Mouse (Mus musculus): ENCODE measurements around the gene Atp13a1. TPM values are rescaled to one million over a fixed set of nuclear protein-coding genes. Genes with fewer than 3 reads are reported as not detected.

Gene Atp13a1
- polyA plus RNA-seq, 1 experiment from 2014 or later, result 48.0 TPM

DNA sequence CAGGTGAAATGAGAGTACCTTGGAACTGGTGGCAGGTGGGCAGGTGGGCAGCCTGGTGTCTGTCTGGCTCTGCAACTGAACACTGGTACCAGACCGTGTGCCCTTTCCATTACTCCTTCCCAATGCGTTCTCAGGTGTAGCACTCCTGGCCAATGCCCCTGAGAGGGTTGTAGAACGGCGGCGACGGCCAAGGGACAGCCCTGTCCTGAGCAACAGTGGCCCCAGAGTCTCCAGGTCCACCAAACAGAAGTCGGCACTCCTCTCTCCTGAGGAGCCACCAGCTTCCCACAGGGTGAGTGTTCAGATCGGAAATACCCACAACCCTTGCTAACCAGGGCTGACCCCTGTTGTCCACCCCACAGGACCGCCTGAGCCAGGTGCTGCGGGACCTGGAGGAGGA lies 14.1 kb downstream of the Atp13a1 start:
- no peak overlapping the region for H3K27ac ChIP-seq (ENCODE audit: low read depth, low read length)
- no peak for ATAC-seq (ENCODE audit: low read depth)
- no peaks in the 10 kb centered on the region for H3K27me3 ChIP-seq (ENCODE audit: control insufficient read depth, insufficient read depth, low read length)
- H3K4me3 ChIP-seq (ENCODE audit: low read depth, low read length), result no peak overlapping the region
- H3K4me2 ChIP-seq (ENCODE audit: low read depth, low read length), result no peak overlapping the region
- no peaks in the 10 kb centered on the region for H3K9me3 ChIP-seq (ENCODE audit: control insufficient read depth, low read length)
- no peak overlapping the region for H3K9ac ChIP-seq (replicated peaks; ENCODE audit: low read depth, low read length)
- peaks cover 4% of the 10 kb centered on the region; the same call in 1 of the 2 replicates for H3K4me1 ChIP-seq (ENCODE audit: control insufficient read depth, insufficient read depth, low read length)
- H3K36me3 ChIP-seq (ENCODE audit: control insufficient read depth, insufficient read depth, low read length), result peaks cover 63% of the 10 kb centered on the region
- 97% methylated on average over 10 of the region's 10 CpGs for WGBS

DNA sequence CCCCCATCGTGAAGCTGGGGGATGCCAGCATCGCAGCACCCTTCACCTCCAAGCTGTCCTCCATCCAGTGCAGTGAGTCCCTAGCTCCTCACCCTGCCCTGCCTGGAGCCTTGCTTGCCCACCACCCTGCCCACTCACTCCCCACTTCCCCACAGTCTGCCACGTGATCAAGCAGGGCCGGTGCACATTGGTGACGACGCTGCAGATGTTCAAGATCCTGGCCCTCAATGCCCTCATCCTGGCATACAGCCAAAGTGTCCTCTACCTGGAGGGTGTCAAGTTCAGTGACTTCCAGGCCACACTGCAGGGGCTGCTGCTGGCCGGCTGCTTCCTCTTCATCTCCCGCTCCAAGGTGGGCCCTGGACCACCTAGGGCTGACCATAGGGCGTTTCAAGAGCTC lies 14.5 kb downstream of the Atp13a1 start:
- no peak for ATAC-seq (ENCODE audit: low read depth)

DNA sequence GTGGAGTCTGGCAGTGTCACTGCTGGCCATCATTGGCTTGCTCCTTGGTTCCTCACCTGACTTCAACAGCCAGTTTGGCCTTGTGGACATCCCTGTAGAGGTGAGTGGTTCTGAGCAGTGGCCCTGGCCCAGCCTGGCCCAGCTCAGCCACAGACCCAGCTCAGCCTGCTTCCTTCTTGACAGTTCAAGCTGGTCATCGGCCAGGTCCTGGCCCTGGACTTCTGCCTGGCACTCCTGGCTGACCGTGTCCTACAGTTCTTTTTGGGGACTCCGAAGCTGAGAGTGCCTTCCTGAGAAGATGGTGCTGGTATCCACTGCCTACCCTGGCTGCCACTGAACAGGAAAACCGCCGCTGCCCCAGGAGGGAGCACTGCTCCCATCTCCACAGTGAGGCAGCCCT lies 16.3 kb downstream of the Atp13a1 start:
- H3K27ac ChIP-seq (ENCODE audit: low read depth, low read length), result no peak overlapping the region
- no peak overlapping the region for H3K4me3 ChIP-seq (ENCODE audit: low read depth, low read length)
- no peak for ATAC-seq (ENCODE audit: low read depth)
- H3K9ac ChIP-seq (replicated peaks; ENCODE audit: low read depth, low read length), result no peak overlapping the region
- peaks cover 4% of the 10 kb centered on the region; the same call in 1 of the 2 replicates for H3K4me1 ChIP-seq (ENCODE audit: control insufficient read depth, insufficient read depth, low read length)
- 88% methylated on average over 5 of the region's 5 CpGs for WGBS
- peaks cover 43% of the 10 kb centered on the region for H3K36me3 ChIP-seq (ENCODE audit: control insufficient read depth, insufficient read depth, low read length)
- no peaks in the 10 kb centered on the region for H3K27me3 ChIP-seq (ENCODE audit: control insufficient read depth, insufficient read depth, low read length)
- no peaks in the 10 kb centered on the region for H3K9me3 ChIP-seq (ENCODE audit: control insufficient read depth, low read length)
- H3K4me2 ChIP-seq (ENCODE audit: low read depth, low read length), result no peak overlapping the region

More for the DNA sequence above, 14.5 kb downstream of the Atp13a1 start:
- Histone ChIP-seq H3K36me3 (ENCODE audit: control insufficient read depth, insufficient read depth, low read length) (peaks cover 59% of the 10 kb centered on the region), H3K9me3 (ENCODE audit: control insufficient read depth, low read length) (no peaks in the 10 kb centered on the region), H3K9ac (replicated peaks; ENCODE audit: low read depth, low read length) (no peak overlapping the region), H3K27ac (ENCODE audit: low read depth, low read length) (no peak overlapping the region), H3K27me3 (ENCODE audit: control insufficient read depth, insufficient read depth, low read length) (no peaks in the 10 kb centered on the region), H3K4me2 (ENCODE audit: low read depth, low read length) (no peak overlapping the region), H3K4me1 (ENCODE audit: control insufficient read depth, insufficient read depth, low read length) (peaks cover 4% of the 10 kb centered on the region; the same call in 1 of the 2 replicates), H3K4me3 (ENCODE audit: low read depth, low read length) (no peak overlapping the region)
- 96% methylated on average over 9 of the region's 9 CpGs for WGBS

DNA sequence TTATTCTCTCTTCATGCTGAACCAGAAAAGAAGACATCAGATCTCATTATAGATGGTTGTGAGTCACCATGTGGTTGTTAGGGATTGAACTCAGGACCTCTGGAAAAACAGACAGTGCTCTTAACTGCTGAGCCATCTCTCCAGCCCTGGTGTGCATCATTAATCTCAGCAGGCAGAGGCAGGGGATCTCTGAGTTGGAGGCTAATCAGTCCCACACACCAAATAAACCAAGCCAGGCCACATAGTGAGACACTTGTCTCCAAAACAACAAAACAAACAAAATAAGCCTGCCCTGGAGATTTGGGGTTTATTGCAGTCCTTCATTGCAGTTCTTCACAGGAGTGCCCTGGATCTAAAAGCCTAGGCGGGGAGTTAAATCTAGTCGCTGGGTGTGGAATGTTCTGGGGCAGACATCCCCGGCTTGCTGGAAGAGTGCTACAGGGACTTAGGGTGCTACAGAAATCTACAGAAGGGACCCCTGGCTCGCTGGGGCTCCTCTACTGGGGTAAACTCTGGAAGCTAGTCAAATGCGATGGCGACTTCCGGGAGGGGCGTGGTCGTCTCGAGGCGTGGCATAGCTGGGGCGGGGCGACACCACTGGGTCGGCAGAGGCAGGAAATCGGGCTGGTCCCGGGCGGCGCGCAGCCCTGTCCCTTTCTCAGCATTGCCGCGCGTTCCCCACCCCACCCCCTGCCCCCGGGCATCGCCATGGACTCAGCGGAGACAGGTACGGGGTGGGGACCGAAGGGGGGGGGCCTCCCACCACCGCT lies 17.3 kb downstream of the Atp13a1 start, which contains the start of gene Gmip:
Gmip (plus strand) TSS at position 586 of the 770 bp plus-strand sequence.
- Histone ChIP-seq H3K27ac (ENCODE audit: low read depth, low read length) (peak within 1 kb of the TSS; percentile 74), H3K4me1 (ENCODE audit: control insufficient read depth, insufficient read depth, low read length) (peaks cover 4% of the 10 kb centered on the region; the same call in 1 of the 2 replicates), H3K4me3 (ENCODE audit: low read depth, low read length) (peak within 1 kb of the TSS; percentile 61), H3K36me3 (ENCODE audit: control insufficient read depth, insufficient read depth, low read length) (peaks cover 38% of the 10 kb centered on the region), H3K9me3 (ENCODE audit: control insufficient read depth, low read length) (no peaks in the 10 kb centered on the region), H3K27me3 (ENCODE audit: control insufficient read depth, insufficient read depth, low read length) (no peaks in the 10 kb centered on the region), H3K9ac (replicated peaks; ENCODE audit: low read depth, low read length) (peak within 1 kb of the TSS; percentile 70), H3K4me2 (ENCODE audit: low read depth, low read length) (peak within 1 kb of the TSS; percentile 74)
- WGBS, result 4% methylated on average over 27 of the region's 28 CpGs
- peak; percentile 77 for ATAC-seq (ENCODE audit: low read depth)

DNA sequence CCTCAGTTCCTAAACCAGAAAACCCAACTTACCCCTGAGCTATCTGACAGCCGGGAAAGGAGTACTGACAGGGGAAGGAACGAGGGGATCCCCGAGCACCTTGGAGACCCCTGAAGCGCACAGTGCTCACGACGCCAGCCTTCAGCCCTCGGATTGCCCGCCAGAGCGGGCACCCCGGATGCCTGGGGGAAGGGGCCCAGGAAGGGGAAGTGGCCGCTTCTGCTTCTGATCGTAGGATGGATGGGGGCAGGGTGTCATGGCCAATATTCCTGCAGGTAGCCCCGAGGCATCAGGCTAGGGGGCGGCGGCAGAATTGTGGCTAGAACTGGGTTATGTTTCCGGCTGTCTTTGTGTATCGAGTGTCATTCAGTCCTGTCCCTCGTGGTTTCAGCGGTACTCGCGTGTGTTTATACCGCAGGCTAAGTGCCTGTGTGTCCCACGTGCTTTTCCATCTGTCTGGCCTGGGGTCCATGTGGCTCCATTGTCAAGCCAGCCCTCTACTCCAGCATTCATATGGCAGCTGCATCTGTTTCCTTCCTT lies 18.0 kb downstream of the Atp13a1 start:
- Histone ChIP-seq H3K4me3 (ENCODE audit: low read depth, low read length) (peak overlapping the region; percentile 61), H3K9me3 (ENCODE audit: control insufficient read depth, low read length) (no peaks in the 10 kb centered on the region), H3K9ac (replicated peaks; ENCODE audit: low read depth, low read length) (peak overlapping the region; percentile 70), H3K4me2 (ENCODE audit: low read depth, low read length) (peak overlapping the region; percentile 74), H3K27ac (ENCODE audit: low read depth, low read length) (peak overlapping the region; percentile 74), H3K4me1 (ENCODE audit: control insufficient read depth, insufficient read depth, low read length) (peaks cover 4% of the 10 kb centered on the region; the same call in 1 of the 2 replicates), H3K36me3 (ENCODE audit: control insufficient read depth, insufficient read depth, low read length) (peaks cover 37% of the 10 kb centered on the region), H3K27me3 (ENCODE audit: control insufficient read depth, insufficient read depth, low read length) (no peaks in the 10 kb centered on the region)
- under 1% methylated on average over 23 of the region's 23 CpGs for WGBS
- ATAC-seq (ENCODE audit: low read depth), result peak; percentile 76

DNA sequence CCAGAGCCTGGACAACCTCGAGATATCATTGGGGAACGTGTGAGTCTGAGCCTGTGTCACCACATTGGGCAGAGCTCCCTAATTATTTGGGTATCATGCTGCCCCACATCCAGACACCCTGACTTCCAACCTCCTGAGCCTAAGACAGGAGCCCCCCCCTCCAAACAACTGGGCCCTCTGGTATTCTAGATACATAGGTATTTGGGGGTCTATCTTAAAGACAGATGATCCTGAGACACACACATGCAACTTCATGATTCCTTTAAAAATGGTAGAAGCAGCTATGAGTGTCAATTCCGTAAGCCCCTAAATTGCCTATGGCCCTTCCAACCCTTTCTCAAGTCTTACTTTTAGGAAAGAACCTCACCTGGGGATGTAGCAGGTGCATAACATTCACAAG lies 18.9 kb downstream of the Atp13a1 start:
- Histone ChIP-seq H3K4me1 (ENCODE audit: control insufficient read depth, insufficient read depth, low read length) (peaks cover 4% of the 10 kb centered on the region; the same call in 1 of the 2 replicates), H3K4me2 (ENCODE audit: low read depth, low read length) (peak overlapping the region; percentile 74), H3K9me3 (ENCODE audit: control insufficient read depth, low read length) (no peaks in the 10 kb centered on the region), H3K27me3 (ENCODE audit: control insufficient read depth, insufficient read depth, low read length) (no peaks in the 10 kb centered on the region), H3K27ac (ENCODE audit: low read depth, low read length) (no peak overlapping the region; the same call in 1 of the 2 replicates), H3K36me3 (ENCODE audit: control insufficient read depth, insufficient read depth, low read length) (peaks cover 37% of the 10 kb centered on the region), H3K4me3 (ENCODE audit: low read depth, low read length) (no peak overlapping the region; the same call in 1 of the 2 replicates), H3K9ac (replicated peaks; ENCODE audit: low read depth, low read length) (no peak overlapping the region; the same call in 1 of the 2 replicates)
- no peak for ATAC-seq (ENCODE audit: low read depth)
- WGBS, result 61% methylated on average over 3 of the region's 3 CpGs

DNA sequence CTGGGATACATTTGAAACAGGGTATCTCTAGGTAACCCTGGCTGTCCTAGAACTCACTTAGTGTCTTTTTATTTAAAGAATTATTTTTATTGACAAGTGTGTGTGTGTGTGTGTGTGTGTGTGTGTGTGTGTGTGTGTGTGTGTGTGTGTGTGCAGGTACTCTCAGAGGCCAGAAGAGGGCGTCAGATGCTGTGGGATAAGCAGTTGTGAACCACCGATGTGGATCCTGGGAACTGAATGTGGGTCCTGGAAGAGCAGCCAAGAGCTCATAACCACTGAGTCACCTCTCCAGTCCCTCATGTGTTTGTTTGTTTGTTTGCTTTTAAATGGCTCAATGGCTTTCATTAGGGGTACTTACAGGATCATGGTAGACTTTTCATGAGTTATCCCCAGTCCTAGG lies 23.9 kb downstream of the Atp13a1 start:
- Histone ChIP-seq H3K4me3 (ENCODE audit: low read depth, low read length) (no peak overlapping the region), H3K27me3 (ENCODE audit: control insufficient read depth, insufficient read depth, low read length) (no peaks in the 10 kb centered on the region), H3K4me2 (ENCODE audit: low read depth, low read length) (no peak overlapping the region), H3K36me3 (ENCODE audit: control insufficient read depth, insufficient read depth, low read length) (peaks cover 38% of the 10 kb centered on the region), H3K9ac (replicated peaks; ENCODE audit: low read depth, low read length) (no peak overlapping the region), H3K27ac (ENCODE audit: low read depth, low read length) (no peak overlapping the region), H3K4me1 (ENCODE audit: control insufficient read depth, insufficient read depth, low read length) (peaks cover 1% of the 10 kb centered on the region; the same call in 1 of the 2 replicates), H3K9me3 (ENCODE audit: control insufficient read depth, low read length) (no peaks in the 10 kb centered on the region)
- 97% methylated on average over 2 of the region's 2 CpGs for WGBS
- ATAC-seq (ENCODE audit: low read depth), result no peak

DNA sequence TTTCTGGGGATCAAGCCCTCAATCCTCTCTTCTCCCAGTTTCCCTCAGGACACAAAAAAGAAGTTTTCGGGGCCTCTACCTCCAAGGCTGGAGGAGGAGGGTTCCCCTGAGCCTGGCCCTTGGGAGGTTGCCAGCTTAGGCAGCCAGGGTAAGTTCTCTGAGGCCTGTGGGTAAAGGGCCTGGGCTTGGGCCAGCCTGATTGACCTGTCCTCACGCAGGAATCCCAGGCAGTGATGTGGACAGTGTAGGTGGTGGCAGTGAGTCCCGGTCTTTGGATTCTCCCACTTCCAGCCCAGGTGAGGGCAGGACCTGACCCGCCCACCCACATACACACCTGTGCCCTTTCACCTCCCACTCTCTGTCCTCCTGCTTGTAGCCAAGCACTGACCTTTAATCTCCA lies 24.4 kb downstream of the Atp13a1 start:
- no peak overlapping the region for H3K4me3 ChIP-seq (ENCODE audit: low read depth, low read length)
- ATAC-seq (ENCODE audit: low read depth), result no peak
- H3K36me3 ChIP-seq (ENCODE audit: control insufficient read depth, insufficient read depth, low read length), result peaks cover 38% of the 10 kb centered on the region
- H3K27ac ChIP-seq (ENCODE audit: low read depth, low read length), result no peak overlapping the region
- no peaks in the 10 kb centered on the region for H3K27me3 ChIP-seq (ENCODE audit: control insufficient read depth, insufficient read depth, low read length)
- H3K4me2 ChIP-seq (ENCODE audit: low read depth, low read length), result no peak overlapping the region
- H3K9ac ChIP-seq (replicated peaks; ENCODE audit: low read depth, low read length), result no peak overlapping the region
- WGBS, result 93% methylated on average over 4 of the region's 4 CpGs
- H3K4me1 ChIP-seq (ENCODE audit: control insufficient read depth, insufficient read depth, low read length), result no peaks in the 10 kb centered on the region
- H3K9me3 ChIP-seq (ENCODE audit: control insufficient read depth, low read length), result no peaks in the 10 kb centered on the region

DNA sequence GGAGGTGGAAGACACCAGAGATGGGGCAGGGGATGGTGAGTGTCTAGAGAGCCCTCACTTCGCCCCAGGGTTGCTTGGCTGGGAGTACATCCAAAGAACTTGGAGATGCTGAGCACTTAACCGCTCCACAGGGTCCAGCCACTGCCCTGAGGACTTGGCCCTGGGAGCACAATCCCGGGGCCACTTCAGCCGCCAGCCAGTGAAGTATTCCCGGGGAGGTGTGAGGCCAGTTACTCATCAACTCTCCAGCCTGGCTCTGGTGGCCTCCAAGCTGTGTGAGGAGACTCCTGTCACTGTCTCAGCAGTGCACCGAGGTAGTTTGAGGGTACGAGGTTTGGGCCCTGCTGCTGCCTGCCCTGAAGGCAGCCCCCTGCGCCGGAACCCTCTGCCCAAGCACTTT lies 29.5 kb downstream of the Atp13a1 start:
- Histone ChIP-seq H3K27me3 (ENCODE audit: control insufficient read depth, insufficient read depth, low read length) (no peaks in the 10 kb centered on the region), H3K9me3 (ENCODE audit: control insufficient read depth, low read length) (no peaks in the 10 kb centered on the region), H3K4me1 (ENCODE audit: control insufficient read depth, insufficient read depth, low read length) (peaks cover 26% of the 10 kb centered on the region), H3K27ac (ENCODE audit: low read depth, low read length) (no peak overlapping the region), H3K9ac (replicated peaks; ENCODE audit: low read depth, low read length) (no peak overlapping the region), H3K4me3 (ENCODE audit: low read depth, low read length) (no peak overlapping the region), H3K36me3 (ENCODE audit: control insufficient read depth, insufficient read depth, low read length) (peaks cover 22% of the 10 kb centered on the region), H3K4me2 (ENCODE audit: low read depth, low read length) (no peak overlapping the region)
- no peak for ATAC-seq (ENCODE audit: low read depth)
- 87% methylated on average over 9 of the region's 9 CpGs for WGBS
